In genomic region chr3:19895755-19896154, GRCm38 (mm10) we compare ENCODE assay signal across 8 mouse cellular contexts.
DNase-seq lines count a peak whose midpoint lies in the region; ATAC-seq and TF ChIP-seq lines count a peak whose summit lies in the region.

No protein-coding gene starts in this region.

- H3K4me1 ChIP-seq in kidney, embryonic 15.5 days, result peaks cover 12% of the 10 kb centered on the region
- H3K4me1 ChIP-seq in hindbrain, embryonic 12.5 days, result peaks cover 18% of the 10 kb centered on the region
- peaks cover 21% of the 10 kb centered on the region for H3K4me1 ChIP-seq in midbrain, embryonic 12.5 days

- WGBS in kidney, embryonic 15.5 days, result 47% methylated on average over 5 of the region's 5 CpGs
- 43% methylated on average over 5 of the region's 5 CpGs for WGBS in hindbrain, embryonic 12.5 days
- WGBS in midbrain, embryonic 12.5 days, result 37% methylated on average over 5 of the region's 5 CpGs

- no peaks in the 10 kb centered on the region for H3K9me3 ChIP-seq in kidney, embryonic 15.5 days (replicated peaks)
- H3K9me3 ChIP-seq in hindbrain, embryonic 12.5 days (replicated peaks), result no peaks in the 10 kb centered on the region
- no peaks in the 10 kb centered on the region for H3K9me3 ChIP-seq in midbrain, embryonic 12.5 days

- no peak for TF ChIP-seq CTCF in brain, embryonic 14.5 days (IDR thresholded peaks at IDR 0.05; ENCODE audit: borderline replicate concordance, extremely low read depth, insufficient read depth, insufficient read length)

- ATAC-seq in kidney, embryonic 15.5 days (replicated peaks; ENCODE audit: low FRiP score), result no peak
- ATAC-seq in hindbrain, embryonic 12.5 days (ENCODE audit: low FRiP score), result no peak
- ATAC-seq in midbrain, embryonic 12.5 days (ENCODE audit: low FRiP score, low read depth), result no peak
- no peak for ATAC-seq in cerebellum, adult (ENCODE audit: insufficient number of reproducible peaks, low FRiP score, low TSS enrichment)

- H3K27me3 ChIP-seq in kidney, embryonic 15.5 days, result no peaks in the 10 kb centered on the region
- H3K27me3 ChIP-seq in hindbrain, embryonic 12.5 days, result no peaks in the 10 kb centered on the region
- H3K27me3 ChIP-seq in midbrain, embryonic 12.5 days, result no peaks in the 10 kb centered on the region

- H3K9ac ChIP-seq in kidney, embryonic 15.5 days, result peak overlapping the region; percentile 85
- H3K9ac ChIP-seq in hindbrain, embryonic 12.5 days, result peak overlapping the region; percentile 86
- peak overlapping the region; percentile 89 for H3K9ac ChIP-seq in midbrain, embryonic 12.5 days (replicated peaks)

- H3K27ac ChIP-seq in kidney, embryonic 15.5 days, result no peak overlapping the region
- 0 out of 2 replicates have a peak overlapping the region, but pooled peaks have one; percentile 76 for H3K27ac ChIP-seq in hindbrain, embryonic 12.5 days
- no peak overlapping the region for H3K27ac ChIP-seq in midbrain, embryonic 12.5 days (replicated peaks)

- peak overlapping the region; percentile 82 for H3K4me3 ChIP-seq in kidney, embryonic 15.5 days (replicated peaks)
- H3K4me3 ChIP-seq in hindbrain, embryonic 12.5 days, result peak overlapping the region; percentile 89
- H3K4me3 ChIP-seq in midbrain, embryonic 12.5 days, result peak overlapping the region; percentile 91

- TF ChIP-seq POLR2A in brain, embryonic 14.5 days (IDR thresholded peaks at IDR 0.05; ENCODE audit: borderline replicate concordance, extremely low read depth, insufficient read depth, insufficient read length, poor library complexity, severe bottlenecking), result no peak

- no peak for DNase-seq in kidney, postnatal 14 days
- DNase-seq in brain, embryonic 14.5 days (ENCODE audit: low read depth), result peak; percentile 9
- no peak for DNase-seq in cerebellum, adult 9-10 months
- no peak for DNase-seq in layer of hippocampus, adult 11-12 months (ENCODE audit: low spot score)

- peaks cover 19% of the 10 kb centered on the region for H3K36me3 ChIP-seq in kidney, embryonic 15.5 days
- H3K36me3 ChIP-seq in hindbrain, embryonic 12.5 days, result peaks cover 11% of the 10 kb centered on the region; the same call in 1 of the 2 replicates
- peaks cover 21% of the 10 kb centered on the region for H3K36me3 ChIP-seq in midbrain, embryonic 12.5 days

- peak overlapping the region; percentile 73 for H3K4me2 ChIP-seq in kidney, embryonic 15.5 days
- H3K4me2 ChIP-seq in hindbrain, embryonic 12.5 days (replicated peaks), result peak overlapping the region; percentile 94
- peak overlapping the region; percentile 88 for H3K4me2 ChIP-seq in midbrain, embryonic 12.5 days (replicated peaks)
